Mouse (Mus musculus) lung, embryonic 15.5 days (tissue): ENCODE measurements around the gene Mrs2. TPM values are rescaled to one million over a fixed set of nuclear protein-coding genes. Genes with fewer than 3 reads are reported as not detected.
"Not testable (repeated sequence)": the region's sequence is repeated elsewhere in the genome, so short reads cannot be mapped to it uniquely, and the experiment has no call there.

Experiments used
- ATAC-seq: fragments of 200-750 bp; cut with Nextera tagmentation; 2 replicates; pipeline ENCODE4 v1.8.0; 2017; ENCODE audit warnings: moderate number of reproducible peaks, borderline replicate concordance; ENCODE audit not compliant: low FRiP score, low TSS enrichment; ENCODE audit errors: extremely low read depth
- H3K27ac ChIP-seq: fragments of 300-500 bp; sonication (generic); 2 replicates; pipeline ENCODE4 v1.5.1; 2015; ENCODE audit warnings: moderate library complexity, mild to moderate bottlenecking, inconsistent platforms
- H3K27me3 ChIP-seq: fragments of 300-500 bp; sonication (generic); 2 replicates; pipeline ENCODE4 v1.6.1; 2015; ENCODE audit warnings: inconsistent platforms
- H3K36me3 ChIP-seq: fragments of 300-500 bp; sonication (generic); 2 replicates; pipeline ENCODE4 v1.6.1; 2015; ENCODE audit warnings: inconsistent platforms
- H3K4me1 ChIP-seq: fragments of 300-500 bp; sonication (generic); 2 replicates; pipeline ENCODE4 v1.6.1; 2015; ENCODE audit warnings: inconsistent platforms
- H3K4me2 ChIP-seq: fragments of 300-500 bp; sonication (generic); 2 replicates; pipeline ENCODE4 v1.6.1; 2015; ENCODE audit warnings: inconsistent platforms, mild to moderate bottlenecking, moderate library complexity
- H3K4me3 ChIP-seq: fragments of 300-500 bp; sonication (generic); 2 replicates; pipeline ENCODE4 v1.5.1; 2015; ENCODE audit warnings: mild to moderate bottlenecking, inconsistent platforms
- H3K9ac ChIP-seq: fragments of 300-500 bp; sonication (generic); 2 replicates; pipeline ENCODE4 v1.6.1; 2015; ENCODE audit warnings: inconsistent platforms
- H3K9me3 ChIP-seq: fragments of 300-500 bp; sonication (generic); 2 replicates; pipeline ENCODE4 v1.6.1; 2016; ENCODE audit warnings: inconsistent platforms
- WGBS: fragments of 180-500 bp; shearing (Covaris S2); methylation state at CpG from one replicate; pipeline ENCODE4 v1.1.7; 2015; 5-methylcytosine and 5-hydroxymethylcytosine counted together
- polyA plus RNA-seq: library from polyadenylated mRNA; unstranded; fragments of >200 nt; fragmentation: Nextera tagmentation; extraction: Ambion mirVana; gene quantifications from 2 replicates; pipeline ENCODE4 v1.2.1, GENCODE M21; 2015

Mrs2 gene
- polyA plus RNA-seq, 1 experiment from 2014 or later, result 16.8 TPM

GRCm38 (mm10) chr13:24977820-24978342, 42.3 kb downstream of the Mrs2 start:
- Histone ChIP-seq H3K4me2 (no peak overlapping the region), H3K27me3 (no peaks in the 10 kb centered on the region), H3K27ac (no peak overlapping the region), H3K36me3 (no peaks in the 10 kb centered on the region), H3K9ac (no peak overlapping the region), H3K4me1 (peaks cover 4% of the 10 kb centered on the region; the same call in 1 of the 2 replicates), H3K9me3 (no peaks in the 10 kb centered on the region), H3K4me3 (no peak overlapping the region)
- WGBS, result 68% methylated on average over 5 of the region's 5 CpGs
- peak; percentile 33; the same call in 1 of the 2 replicates for ATAC-seq

GRCm38 (mm10) chr13:24976384-24976783, 43.8 kb downstream of the Mrs2 start:
- ATAC-seq, result no peak
- H3K9me3 ChIP-seq, result no peaks in the 10 kb centered on the region
- H3K4me1 ChIP-seq, result peaks cover 4% of the 10 kb centered on the region; the same call in 1 of the 2 replicates
- 69% methylated on average over 4 of the region's 4 CpGs for WGBS
- no peak overlapping the region for H3K27ac ChIP-seq
- H3K4me3 ChIP-seq, result no peak overlapping the region
- no peak overlapping the region for H3K4me2 ChIP-seq
- H3K36me3 ChIP-seq, result no peaks in the 10 kb centered on the region
- H3K9ac ChIP-seq, result no peak overlapping the region
- H3K27me3 ChIP-seq, result no peaks in the 10 kb centered on the region

GRCm38 (mm10) chr13:24971776-24972175, 48.4 kb downstream of the Mrs2 start:
- not testable (repeated sequence) for H3K27me3 ChIP-seq, H3K36me3 ChIP-seq, H3K9ac ChIP-seq, H3K4me1 ChIP-seq, H3K9me3 ChIP-seq, H3K4me3 ChIP-seq, H3K27ac ChIP-seq, H3K4me2 ChIP-seq, ATAC-seq
- 86% methylated on average over 3 of the region's 3 CpGs for WGBS

- Histone ChIP-seq H3K9ac (peak overlapping the region; percentile 13; the same call in 1 of the 2 replicates), H3K36me3 (no peaks in the 10 kb centered on the region), H3K27ac (no peak overlapping the region), H3K4me1 (peaks cover 10% of the 10 kb centered on the region; the same call in 1 of the 2 replicates), H3K4me2 (peak overlapping the region; percentile 56), H3K27me3 (no peaks in the 10 kb centered on the region), H3K4me3 (peak overlapping the region; percentile 34), H3K9me3 (no peaks in the 10 kb centered on the region)
- ATAC-seq, result no peak
- 27% methylated on average over 5 of the region's 5 CpGs for WGBS
Measured at GRCm38 (mm10) chr13:24965846-24966201, 54.4 kb downstream of the Mrs2 start.

GRCm38 (mm10) chr13:24965130-24965845, 54.9 kb downstream of the Mrs2 start:
- H3K27ac ChIP-seq, result peak overlapping the region; percentile 44
- WGBS, result 14% methylated on average over 15 of the region's 15 CpGs
- peak overlapping the region; percentile 34 for H3K4me3 ChIP-seq
- peak overlapping the region; percentile 13 for H3K9ac ChIP-seq
- H3K4me2 ChIP-seq, result peak overlapping the region; percentile 56
- H3K9me3 ChIP-seq, result no peaks in the 10 kb centered on the region
- H3K36me3 ChIP-seq, result no peaks in the 10 kb centered on the region
- peaks cover 10% of the 10 kb centered on the region; the same call in 1 of the 2 replicates for H3K4me1 ChIP-seq
- no peak for ATAC-seq
- H3K27me3 ChIP-seq, result no peaks in the 10 kb centered on the region

GRCm38 (mm10) chr13:24962119-24962518, 58.1 kb downstream of the Mrs2 start:
- Histone ChIP-seq H3K36me3 (no peaks in the 10 kb centered on the region), H3K27ac (no peak overlapping the region), H3K4me1 (peaks cover 10% of the 10 kb centered on the region; the same call in 1 of the 2 replicates), H3K4me3 (no peak overlapping the region), H3K27me3 (no peaks in the 10 kb centered on the region), H3K9ac (no peak overlapping the region), H3K4me2 (no peak overlapping the region), H3K9me3 (no peaks in the 10 kb centered on the region)
- ATAC-seq, result no peak
- WGBS, result 81% methylated on average over 8 of the region's 8 CpGs

- no peak overlapping the region for H3K27ac ChIP-seq
- H3K36me3 ChIP-seq, result no peaks in the 10 kb centered on the region
- 74% methylated on average over 3 of the region's 3 CpGs for WGBS
- H3K27me3 ChIP-seq, result no peaks in the 10 kb centered on the region
- H3K4me1 ChIP-seq, result peaks cover 11% of the 10 kb centered on the region
- no peak overlapping the region for H3K4me3 ChIP-seq
- no peak for ATAC-seq
- no peak overlapping the region for H3K4me2 ChIP-seq
- H3K9ac ChIP-seq, result no peak overlapping the region
- no peaks in the 10 kb centered on the region for H3K9me3 ChIP-seq
Measured at GRCm38 (mm10) chr13:24960084-24960483, 60.1 kb downstream of the Mrs2 start.

GRCm38 (mm10) chr13:24958671-24959070, 61.5 kb downstream of the Mrs2 start:
- Histone ChIP-seq H3K4me2 (no peak overlapping the region), H3K36me3 (no peaks in the 10 kb centered on the region), H3K4me3 (no peak overlapping the region), H3K27ac (no peak overlapping the region), H3K27me3 (no peaks in the 10 kb centered on the region), H3K4me1 (peaks cover 15% of the 10 kb centered on the region), H3K9me3 (no peaks in the 10 kb centered on the region), H3K9ac (no peak overlapping the region)
- WGBS, result 86% methylated on average over 11 of the region's 11 CpGs
- ATAC-seq, result no peak

- H3K27me3 ChIP-seq, result no peaks in the 10 kb centered on the region
- H3K4me2 ChIP-seq, result no peak overlapping the region
- H3K4me3 ChIP-seq, result no peak overlapping the region
- 0 out of 2 replicates have a peak, but pooled peaks have one; percentile 73 for ATAC-seq
- WGBS, result 11% methylated on average over 10 of the region's 10 CpGs
- no peaks in the 10 kb centered on the region for H3K36me3 ChIP-seq
- H3K4me1 ChIP-seq, result peaks cover 28% of the 10 kb centered on the region
- no peaks in the 10 kb centered on the region for H3K9me3 ChIP-seq
- H3K27ac ChIP-seq, result peak overlapping the region; percentile 42
- no peak overlapping the region for H3K9ac ChIP-seq
Measured at GRCm38 (mm10) chr13:24955500-24955899, 64.7 kb downstream of the Mrs2 start.

- Histone ChIP-seq H3K9me3 (no peaks in the 10 kb centered on the region), H3K27ac (peak overlapping the region; percentile 42), H3K9ac (no peak overlapping the region), H3K4me1 (peaks cover 28% of the 10 kb centered on the region), H3K4me3 (no peak overlapping the region), H3K36me3 (no peaks in the 10 kb centered on the region), H3K27me3 (no peaks in the 10 kb centered on the region), H3K4me2 (no peak overlapping the region)
- WGBS, result 33% methylated on average over 11 of the region's 11 CpGs
- no peak for ATAC-seq
Measured at GRCm38 (mm10) chr13:24955091-24955490, 65.1 kb downstream of the Mrs2 start.

GRCm38 (mm10) chr13:24952659-24953058, 67.5 kb downstream of the Mrs2 start:
- WGBS, result 57% methylated on average over 7 of the region's 7 CpGs
- no peaks in the 10 kb centered on the region for H3K36me3 ChIP-seq
- H3K27ac ChIP-seq, result no peak overlapping the region
- H3K4me2 ChIP-seq, result no peak overlapping the region
- ATAC-seq, result no peak
- no peak overlapping the region for H3K4me3 ChIP-seq
- H3K9ac ChIP-seq, result no peak overlapping the region
- H3K9me3 ChIP-seq, result no peaks in the 10 kb centered on the region
- H3K4me1 ChIP-seq, result peaks cover 36% of the 10 kb centered on the region
- H3K27me3 ChIP-seq, result no peaks in the 10 kb centered on the region

- Histone ChIP-seq H3K4me2 (no peak overlapping the region), H3K9ac (no peak overlapping the region), H3K27ac (no peak overlapping the region), H3K4me1 (peaks cover 22% of the 10 kb centered on the region; the same call in 1 of the 2 replicates), H3K27me3 (no peaks in the 10 kb centered on the region), H3K4me3 (no peak overlapping the region), H3K9me3 (no peaks in the 10 kb centered on the region), H3K36me3 (no peaks in the 10 kb centered on the region)
- ATAC-seq, result no peak
- WGBS, result 88% methylated on average over 6 of the region's 6 CpGs
Measured at GRCm38 (mm10) chr13:24948870-24949269, 71.3 kb downstream of the Mrs2 start.
